Mouse (Mus musculus) lung, adult 2 months (tissue): Measurements from ENCODE around the gene Capn12.

ENCODE experiments used
- CTCF ChIP-seq: fragments of 200-500 bp; IDR thresholded peaks from 2 replicates; pipeline ENCODE4 v1.5.1; 2011; ENCODE audit warnings: mild to moderate bottlenecking, low read length, control low read depth; ENCODE audit not compliant: insufficient read depth
- POLR2A ChIP-seq: fragments of 200-500 bp; IDR thresholded peaks from 2 replicates; pipeline ENCODE4 v1.6.1; 2011; ENCODE audit warnings: low read depth, mild to moderate bottlenecking, control low read depth, low read length, borderline replicate concordance; ENCODE audit errors: extremely low read depth

DNA sequence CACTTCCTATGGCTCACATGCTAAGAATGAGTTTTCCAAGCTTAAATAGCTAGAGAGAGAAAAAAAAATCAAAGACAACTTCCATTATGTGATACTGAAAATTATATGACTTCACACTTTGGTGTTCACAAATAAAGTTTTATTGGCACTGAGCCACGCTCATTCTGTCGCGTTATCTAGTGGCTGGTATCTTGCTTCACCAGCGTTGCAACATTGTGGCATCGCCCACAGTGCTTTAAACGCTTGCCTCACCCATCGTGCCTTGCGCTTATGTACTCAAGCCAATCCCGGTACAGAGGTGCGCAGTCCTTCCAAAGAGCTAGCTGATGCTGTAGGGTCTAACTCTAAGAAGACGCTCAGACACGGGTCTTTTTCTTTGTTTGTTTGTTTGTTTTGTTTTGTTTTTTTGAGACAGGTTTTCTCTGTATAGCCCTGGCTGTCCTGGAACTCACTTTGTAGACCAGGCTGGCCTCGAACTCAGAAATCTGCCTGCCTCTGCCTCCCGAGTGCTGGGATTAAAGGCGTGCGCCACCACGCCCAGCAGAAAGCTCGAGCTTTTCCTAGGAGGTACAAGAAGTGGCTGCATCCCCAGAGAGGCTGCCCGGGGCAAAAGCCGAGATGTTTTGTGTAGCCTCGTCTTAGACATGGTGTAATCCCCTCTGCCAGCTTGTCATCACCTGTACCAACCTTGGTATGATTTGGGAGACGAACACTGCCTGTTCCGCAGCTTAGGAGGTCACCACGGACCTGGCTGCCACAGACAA is 10.1 kb upstream of the Capn12 start:
- TF ChIP-seq CTCF (no peak), POLR2A (no peak)
